Mouse (Mus musculus): ENCODE measurements around the gene Hyal1. TPM values are rescaled to one million over a fixed set of nuclear protein-coding genes. Genes with fewer than 3 reads are reported as not detected.

The Hyal1 gene
- total and polyA plus RNA-seq, 3 experiments: 1.3 to 3.4 TPM; not detected in 1

DNA sequence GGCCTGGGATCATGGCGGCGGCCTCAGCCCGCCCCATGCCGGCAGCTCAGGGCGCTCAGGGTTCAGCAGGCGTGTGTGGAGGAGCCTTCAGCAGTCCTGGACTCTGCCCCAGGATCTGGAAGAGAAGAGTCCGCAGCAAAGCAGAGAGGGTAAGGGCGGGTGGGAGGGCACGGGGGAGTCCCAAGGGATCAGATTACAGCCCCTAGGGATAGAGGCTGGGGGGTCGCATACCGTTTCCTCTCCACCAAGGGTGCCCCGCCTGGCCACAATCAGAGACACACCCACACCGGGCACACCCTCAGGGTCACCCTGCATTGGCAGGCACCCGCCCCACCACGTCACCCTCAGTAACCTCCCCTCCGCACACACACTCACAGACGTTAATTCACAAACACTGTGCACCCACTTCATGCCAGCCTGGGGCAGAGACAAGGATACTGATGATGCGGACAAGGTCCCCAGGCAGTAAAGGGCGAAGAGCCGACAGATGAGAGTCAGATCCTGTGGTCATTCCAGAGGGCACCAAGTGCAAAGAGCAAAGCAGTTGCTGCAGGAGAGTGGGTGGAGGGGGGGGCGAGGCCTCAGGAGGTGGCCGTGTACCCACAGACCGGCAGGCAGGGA lies 28.4 kb downstream of the Hyal1 start:
- Histone ChIP-seq H3K36me3 (ENCODE audit: control insufficient read depth in 1 of 2, insufficient read depth in 2 of 2, low read length in 2 of 2) (peaks cover 0 to 10% of the 10 kb centered on the region in 2 experiments; a peak in 2 of 4 replicates), H3K79me2 (ENCODE audit: control insufficient read depth, insufficient read depth, low read length, poor library complexity) (no peaks in the 10 kb centered on the region; the same call in 1 of the 2 replicates), H3K4me1 (ENCODE audit: control insufficient read depth in 1 of 2, insufficient read depth in 2 of 2, low read length in 2 of 2) (peaks cover 0 to 23% of the 10 kb centered on the region in 2 experiments; a peak in 3 of 4 replicates), H3K9ac (ENCODE audit: control insufficient read depth, low read depth, low read length, poor library complexity, severe bottlenecking) (no peak overlapping the region), H3K27ac (ENCODE audit: control insufficient read depth, low read depth, low read length) (no peak overlapping the region), H3K27me3 (ENCODE audit: control insufficient read depth in 1 of 2, insufficient read depth in 2 of 2, low read length in 2 of 2) (no peaks in the 10 kb centered on the region), H3K9me3 (replicated peaks; ENCODE audit: insufficient read depth, low read length) (no peaks in the 10 kb centered on the region), H3K4me3 (ENCODE audit: control insufficient read depth in 1 of 2, insufficient read depth in 1 of 2, low read depth in 2 of 2, low read length in 2 of 2) (no peak overlapping the region)
- no peak for DNase-seq (ENCODE audit: low read depth, low spot score)
- TF ChIP-seq UBTF (IDR thresholded peaks at IDR 0.05; ENCODE audit: borderline replicate concordance, insufficient read depth, low read depth, low read length) (no peak), RAD21 (IDR thresholded peaks at IDR 0.05; ENCODE audit: low read depth, low read length) (no peak), ZNF384 (IDR thresholded peaks at IDR 0.05; ENCODE audit: low read depth, low read length) (no peak), RCOR1 (IDR thresholded peaks at IDR 0.05; ENCODE audit: low read depth, low read length) (no peak), MAZ (IDR thresholded peaks at IDR 0.05; ENCODE audit: low read depth, low read length) (no peak), BHLHE40 (IDR thresholded peaks at IDR 0.05; ENCODE audit: borderline replicate concordance, low read depth, low read length) (no peak), JUND (IDR thresholded peaks at IDR 0.05; ENCODE audit: low read depth, low read length) (no peak), ZKSCAN1 (IDR thresholded peaks at IDR 0.05; ENCODE audit: low read depth, low read length) (no peak)

DNA sequence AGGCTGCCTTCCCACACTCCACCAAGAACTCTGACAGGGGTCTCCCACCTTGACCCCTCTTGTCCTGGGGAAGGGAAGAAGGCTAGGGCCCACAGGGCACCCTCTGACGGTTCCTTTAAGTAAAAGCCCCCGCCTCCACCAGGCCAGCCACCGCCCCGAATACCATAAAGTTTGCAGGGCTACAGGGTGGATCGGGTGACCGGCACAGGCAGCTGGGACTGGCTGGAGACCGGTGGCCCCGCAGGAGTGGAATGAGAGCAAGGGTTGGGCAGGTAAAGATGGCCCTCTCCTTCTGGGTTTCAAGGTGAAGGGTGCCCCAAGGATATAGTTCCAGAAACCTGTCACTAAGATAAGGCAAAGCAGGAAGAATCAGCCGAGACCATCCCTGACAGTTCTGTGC lies 29.9 kb downstream of the Hyal1 start:
- no peak overlapping the region for H3K4me3 ChIP-seq (ENCODE audit: control insufficient read depth in 1 of 2, insufficient read depth in 1 of 2, low read depth in 2 of 2, low read length in 2 of 2)
- no peak overlapping the region for H3K9ac ChIP-seq (ENCODE audit: control insufficient read depth, low read depth, low read length, poor library complexity, severe bottlenecking)
- H3K79me2 ChIP-seq (ENCODE audit: control insufficient read depth, insufficient read depth, low read length, poor library complexity): no peaks in the 10 kb centered on the region; the same call in 1 of the 2 replicates
- no peak for DNase-seq (ENCODE audit: low read depth, low spot score)
- peaks cover 0 to 27% of the 10 kb centered on the region in 2 experiments; a peak in 3 of 4 replicates for H3K4me1 ChIP-seq (ENCODE audit: control insufficient read depth in 1 of 2, insufficient read depth in 2 of 2, low read length in 2 of 2)
- peaks cover 0 to 10% of the 10 kb centered on the region in 2 experiments; a peak in 2 of 4 replicates for H3K36me3 ChIP-seq (ENCODE audit: control insufficient read depth in 1 of 2, insufficient read depth in 2 of 2, low read length in 2 of 2)
- no peaks in the 10 kb centered on the region for H3K27me3 ChIP-seq (ENCODE audit: control insufficient read depth in 1 of 2, insufficient read depth in 2 of 2, low read length in 2 of 2)
- H3K27ac ChIP-seq (ENCODE audit: control insufficient read depth, low read depth, low read length): no peak overlapping the region
- H3K9me3 ChIP-seq (replicated peaks; ENCODE audit: insufficient read depth, low read length): no peaks in the 10 kb centered on the region
- TF ChIP-seq MAX (IDR thresholded peaks at IDR 0.05; ENCODE audit: low read length) (no peak), SIN3A (IDR thresholded peaks at IDR 0.05; ENCODE audit: low read length) (no peak), SMC3 (IDR thresholded peaks at IDR 0.05; ENCODE audit: low read depth, low read length) (no peak), RCOR1 (IDR thresholded peaks at IDR 0.05; ENCODE audit: low read depth, low read length) (no peak), POLR2AphosphoS5 (IDR thresholded peaks at IDR 0.05; ENCODE audit: borderline replicate concordance, low read depth, low read length) (no peak), NELFE (IDR thresholded peaks at IDR 0.05; ENCODE audit: low read depth, low read length) (no peak), ELF1 (IDR thresholded peaks at IDR 0.05; ENCODE audit: low read depth, low read length) (no peak), MYB (IDR thresholded peaks at IDR 0.05; ENCODE audit: low read depth, low read length) (no peak)

Data from MEL (cell line).